Mouse (Mus musculus): ENCODE measurements around the gene Srsf6. TPM values are rescaled to one million over a fixed set of nuclear protein-coding genes. Genes with fewer than 3 reads are reported as not detected.

The Srsf6 gene
- total and polyA plus RNA-seq, 2 experiments, result 37.1 to 81.2 TPM

- peak overlapping the region; percentile 69; the same call in 1 of the 2 replicates for H3K27ac ChIP-seq (replicated peaks; ENCODE audit: insufficient read depth, low read depth, low read length)
- 13% methylated on average over 1 of the region's 1 CpGs for WGBS
- H3K4me1 ChIP-seq (ENCODE audit: control insufficient read depth, insufficient read depth, low read length), result peaks cover 18% of the 10 kb centered on the region
- no peak overlapping the region for H3K9ac ChIP-seq (ENCODE audit: low read depth, low read length)
- no peaks in the 10 kb centered on the region for H3K79me2 ChIP-seq (ENCODE audit: control insufficient read depth, insufficient read depth, low read length)
- TF ChIP-seq POLR2A (IDR thresholded peaks at IDR 0.05; ENCODE audit: extremely low read depth, insufficient read depth, low read length), result no peak
- TF ChIP-seq CTCF (IDR thresholded peaks at IDR 0.05; ENCODE audit: low read depth, low read length), result no peak
- H3K36me3 ChIP-seq (ENCODE audit: control insufficient read depth, insufficient read depth, low read length), result peaks cover 40% of the 10 kb centered on the region
- no peaks in the 10 kb centered on the region for H3K27me3 ChIP-seq (ENCODE audit: control insufficient read depth, insufficient read depth, low read length)
- no peak overlapping the region for H3K4me3 ChIP-seq (ENCODE audit: insufficient read depth, low read depth, low read length)
- peak; percentile 84 for DNase-seq (ENCODE audit: extremely low read depth, low read depth, low spot score)
Observed at GRCm38 (mm10) chr2:162939562-162939961, 8.2 kb downstream of the Srsf6 start.

GRCm38 (mm10) chr2:162943148-162943846 is 12.0 kb downstream of the Srsf6 start, which contains the start of gene L3mbtl1:
L3mbtl1 (plus strand) TSS chr2:162943472.
- no peak for TF ChIP-seq POLR2A (IDR thresholded peaks at IDR 0.05; ENCODE audit: extremely low read depth, insufficient read depth, low read length)
- TF ChIP-seq CTCF (IDR thresholded peaks at IDR 0.05; ENCODE audit: low read depth, low read length), result no peak
- Histone ChIP-seq H3K27ac (replicated peaks; ENCODE audit: insufficient read depth, low read depth, low read length) (no peak within 1 kb of the TSS), H3K4me3 (ENCODE audit: insufficient read depth, low read depth, low read length) (peak within 1 kb of the TSS; percentile 43), H3K4me1 (ENCODE audit: control insufficient read depth, insufficient read depth, low read length) (peaks cover 12% of the 10 kb centered on the region), H3K27me3 (ENCODE audit: control insufficient read depth, insufficient read depth, low read length) (no peaks in the 10 kb centered on the region), H3K36me3 (ENCODE audit: control insufficient read depth, insufficient read depth, low read length) (peaks cover 18% of the 10 kb centered on the region), H3K79me2 (ENCODE audit: control insufficient read depth, insufficient read depth, low read length) (no peaks in the 10 kb centered on the region), H3K9ac (ENCODE audit: low read depth, low read length) (peak within 1 kb of the TSS; percentile 5; the same call in 1 of the 2 replicates)
- under 1% methylated on average over 40 of the region's 40 CpGs for WGBS
- no peak for DNase-seq (ENCODE audit: extremely low read depth, low read depth, low spot score)

- Histone ChIP-seq H3K27me3 (ENCODE audit: control insufficient read depth, insufficient read depth, low read length) (no peaks in the 10 kb centered on the region), H3K9ac (ENCODE audit: low read depth, low read length) (no peak overlapping the region), H3K79me2 (ENCODE audit: control insufficient read depth, insufficient read depth, low read length) (no peaks in the 10 kb centered on the region), H3K27ac (replicated peaks; ENCODE audit: insufficient read depth, low read depth, low read length) (no peak overlapping the region), H3K36me3 (ENCODE audit: control insufficient read depth, insufficient read depth, low read length) (peaks cover 11% of the 10 kb centered on the region), H3K4me3 (ENCODE audit: insufficient read depth, low read depth, low read length) (no peak overlapping the region), H3K4me1 (ENCODE audit: control insufficient read depth, insufficient read depth, low read length) (peaks cover 12% of the 10 kb centered on the region)
- 21% methylated on average over 11 of the region's 11 CpGs for WGBS
- TF ChIP-seq POLR2A (IDR thresholded peaks at IDR 0.05; ENCODE audit: extremely low read depth, insufficient read depth, low read length) (no peak), CTCF (IDR thresholded peaks at IDR 0.05; ENCODE audit: low read depth, low read length) (no peak)
- no peak for DNase-seq (ENCODE audit: extremely low read depth, low read depth, low spot score)
Observed at GRCm38 (mm10) chr2:162943931-162944330, 12.6 kb downstream of the Srsf6 start.

GRCm38 (mm10) chr2:162946964-162947363 is 15.6 kb downstream of the Srsf6 start:
- Histone ChIP-seq H3K9ac (ENCODE audit: low read depth, low read length) (no peak overlapping the region), H3K36me3 (ENCODE audit: control insufficient read depth, insufficient read depth, low read length) (no peaks in the 10 kb centered on the region), H3K4me1 (ENCODE audit: control insufficient read depth, insufficient read depth, low read length) (peaks cover 1% of the 10 kb centered on the region; the same call in 1 of the 2 replicates), H3K27ac (replicated peaks; ENCODE audit: insufficient read depth, low read depth, low read length) (no peak overlapping the region), H3K79me2 (ENCODE audit: control insufficient read depth, insufficient read depth, low read length) (no peaks in the 10 kb centered on the region), H3K4me3 (ENCODE audit: insufficient read depth, low read depth, low read length) (no peak overlapping the region), H3K27me3 (ENCODE audit: control insufficient read depth, insufficient read depth, low read length) (no peaks in the 10 kb centered on the region)
- WGBS, result 91% methylated on average over 5 of the region's 5 CpGs
- no peak for DNase-seq (ENCODE audit: extremely low read depth, low read depth, low spot score)
- TF ChIP-seq CTCF (IDR thresholded peaks at IDR 0.05; ENCODE audit: low read depth, low read length), result no peak

- Histone ChIP-seq H3K27me3 (ENCODE audit: control insufficient read depth, insufficient read depth, low read length) (no peaks in the 10 kb centered on the region), H3K79me2 (ENCODE audit: control insufficient read depth, insufficient read depth, low read length) (no peaks in the 10 kb centered on the region), H3K27ac (replicated peaks; ENCODE audit: insufficient read depth, low read depth, low read length) (no peak overlapping the region), H3K9ac (ENCODE audit: low read depth, low read length) (no peak overlapping the region), H3K4me1 (ENCODE audit: control insufficient read depth, insufficient read depth, low read length) (peaks cover 1% of the 10 kb centered on the region; the same call in 1 of the 2 replicates), H3K4me3 (ENCODE audit: insufficient read depth, low read depth, low read length) (peak overlapping the region; percentile 7; the same call in 1 of the 2 replicates), H3K36me3 (ENCODE audit: control insufficient read depth, insufficient read depth, low read length) (no peaks in the 10 kb centered on the region)
- DNase-seq (ENCODE audit: extremely low read depth, low read depth, low spot score), result no peak
- TF ChIP-seq POLR2A (IDR thresholded peaks at IDR 0.05; ENCODE audit: extremely low read depth, insufficient read depth, low read length), result no peak
- TF ChIP-seq CTCF (IDR thresholded peaks at IDR 0.05; ENCODE audit: low read depth, low read length), result no peak
- WGBS, result 38% methylated on average over 15 of the region's 15 CpGs
Observed at GRCm38 (mm10) chr2:162947736-162948135, 16.4 kb downstream of the Srsf6 start.

- no peak overlapping the region for H3K4me3 ChIP-seq (ENCODE audit: insufficient read depth, low read depth, low read length)
- 63% methylated on average over 14 of the region's 14 CpGs for WGBS
- peaks cover 1% of the 10 kb centered on the region; the same call in 1 of the 2 replicates for H3K4me1 ChIP-seq (ENCODE audit: control insufficient read depth, insufficient read depth, low read length)
- TF ChIP-seq CTCF (IDR thresholded peaks at IDR 0.05; ENCODE audit: low read depth, low read length) (no peak), POLR2A (IDR thresholded peaks at IDR 0.05; ENCODE audit: extremely low read depth, insufficient read depth, low read length) (no peak)
- H3K27ac ChIP-seq (replicated peaks; ENCODE audit: insufficient read depth, low read depth, low read length), result no peak overlapping the region
- no peaks in the 10 kb centered on the region for H3K79me2 ChIP-seq (ENCODE audit: control insufficient read depth, insufficient read depth, low read length)
- no peaks in the 10 kb centered on the region for H3K27me3 ChIP-seq (ENCODE audit: control insufficient read depth, insufficient read depth, low read length)
- no peak for DNase-seq (ENCODE audit: extremely low read depth, low read depth, low spot score)
- H3K9ac ChIP-seq (ENCODE audit: low read depth, low read length), result no peak overlapping the region
- H3K36me3 ChIP-seq (ENCODE audit: control insufficient read depth, insufficient read depth, low read length), result no peaks in the 10 kb centered on the region
Observed at GRCm38 (mm10) chr2:162948221-162948620, 16.9 kb downstream of the Srsf6 start.
